Mouse (Mus musculus) forebrain, embryonic 12.5 days (tissue): ENCODE measurements at regions not wholly inside any gene's neighbourhood (a gene's known extent, or its start where the extent isn't known, plus 50 kb on each side); places are given as distances from the start of the nearest gene placed in this dataset.

Experiments
- ATAC-seq: fragments of 200-750 bp; cut with Nextera tagmentation; 2 replicates; pipeline ENCODE4 v1.8.0; 2017; ENCODE audit warnings: moderate TSS enrichment; ENCODE audit not compliant: low FRiP score
- H3K27ac ChIP-seq: fragments of 300-500 bp; sonication (generic); 2 replicates; pipeline ENCODE4 v1.5.1; 2016; ENCODE audit warnings: mild to moderate bottlenecking
- H3K27me3 ChIP-seq: fragments of 300-500 bp; sonication (generic); 2 replicates; pipeline ENCODE4 v1.6.1; 2016; ENCODE audit warnings: mild to moderate bottlenecking
- H3K36me3 ChIP-seq: fragments of 300-500 bp; sonication (generic); replicated peaks from 2 replicates; pipeline ENCODE4 v1.6.1; 2016; ENCODE audit warnings: mild to moderate bottlenecking
- H3K4me1 ChIP-seq: fragments of 300-500 bp; sonication (generic); 2 replicates; pipeline ENCODE4 v1.6.1; 2016
- H3K4me2 ChIP-seq: fragments of 300-500 bp; sonication (generic); 2 replicates; pipeline ENCODE4 v1.6.1; 2016; ENCODE audit warnings: mild to moderate bottlenecking, moderate library complexity
- H3K4me3 ChIP-seq: fragments of 300-500 bp; sonication (generic); replicated peaks from 2 replicates; pipeline ENCODE4 v1.5.1; 2016; ENCODE audit warnings: mild to moderate bottlenecking
- H3K9ac ChIP-seq: fragments of 300-500 bp; sonication (generic); 2 replicates; pipeline ENCODE4 v1.6.1; 2016; ENCODE audit warnings: mild to moderate bottlenecking
- H3K9me3 ChIP-seq: fragments of 300-500 bp; sonication (generic); 2 replicates; pipeline ENCODE4 v1.6.1; 2016
- WGBS: fragments of 180-500 bp; shearing (Covaris S2); methylation state at CpG from one replicate; pipeline ENCODE4 v1.1.7; 2016; 5-methylcytosine and 5-hydroxymethylcytosine counted together

- no peak for ATAC-seq
- H3K4me3 ChIP-seq: no peak overlapping the region
- WGBS: 91% methylated on average over 4 of the region's 4 CpGs
Observed at GRCm38 (mm10) chr8:8054224-8054916, 606.7 kb downstream of the Efnb2 start.

GRCm38 (mm10) chr8:8051186-8051585, 609.9 kb downstream of the Efnb2 start:
- H3K4me3 ChIP-seq: no peak overlapping the region
- peaks cover 7% of the 10 kb centered on the region; the same call in 1 of the 2 replicates for H3K4me1 ChIP-seq
- H3K4me2 ChIP-seq: no peak overlapping the region
- no peaks in the 10 kb centered on the region for H3K27me3 ChIP-seq
- no peaks in the 10 kb centered on the region for H3K36me3 ChIP-seq
- 27% methylated on average over 3 of the region's 3 CpGs for WGBS
- H3K9ac ChIP-seq: no peak overlapping the region
- H3K27ac ChIP-seq: no peak overlapping the region
- no peaks in the 10 kb centered on the region for H3K9me3 ChIP-seq
- no peak for ATAC-seq

More at GRCm38 (mm10) chr8:8054224-8054916, 606.7 kb downstream of the Efnb2 start:
- Histone ChIP-seq H3K4me2 (no peak overlapping the region), H3K27ac (no peak overlapping the region), H3K36me3 (no peaks in the 10 kb centered on the region), H3K27me3 (no peaks in the 10 kb centered on the region), H3K9ac (no peak overlapping the region), H3K4me1 (peaks cover 7% of the 10 kb centered on the region; the same call in 1 of the 2 replicates), H3K9me3 (no peaks in the 10 kb centered on the region)

GRCm38 (mm10) chr8:8050778-8051177, 610.3 kb downstream of the Efnb2 start:
- Histone ChIP-seq H3K9me3 (no peaks in the 10 kb centered on the region), H3K4me3 (no peak overlapping the region)

GRCm38 (mm10) chr8:8044926-8045325, 616.1 kb downstream of the Efnb2 start:
- no peaks in the 10 kb centered on the region for H3K9me3 ChIP-seq
- no peaks in the 10 kb centered on the region for H3K27me3 ChIP-seq
- no peak overlapping the region for H3K4me3 ChIP-seq
- no peaks in the 10 kb centered on the region for H3K36me3 ChIP-seq
- H3K4me1 ChIP-seq: 0 out of 2 replicates have a peak, but pooled peaks cover 5% of the 10 kb centered on the region
- H3K9ac ChIP-seq: no peak overlapping the region
- 6% methylated on average over 1 of the region's 1 CpGs for WGBS
- H3K4me2 ChIP-seq: no peak overlapping the region
- H3K27ac ChIP-seq: no peak overlapping the region
- ATAC-seq: 0 out of 2 replicates have a peak, but pooled peaks have one; percentile 53

More at GRCm38 (mm10) chr8:8050778-8051177, 610.3 kb downstream of the Efnb2 start:
- no peak overlapping the region for H3K4me2 ChIP-seq
- no peak overlapping the region for H3K27ac ChIP-seq
- H3K36me3 ChIP-seq: no peaks in the 10 kb centered on the region
- peaks cover 7% of the 10 kb centered on the region; the same call in 1 of the 2 replicates for H3K4me1 ChIP-seq
- H3K27me3 ChIP-seq: no peaks in the 10 kb centered on the region
- WGBS: 50% methylated on average over 3 of the region's 3 CpGs
- no peak for ATAC-seq
- H3K9ac ChIP-seq: no peak overlapping the region

- no peaks in the 10 kb centered on the region for H3K9me3 ChIP-seq
- H3K4me3 ChIP-seq: no peak overlapping the region
- H3K9ac ChIP-seq: no peak overlapping the region
- H3K4me2 ChIP-seq: no peak overlapping the region
- 77% methylated on average over 2 of the region's 2 CpGs for WGBS
- no peak overlapping the region for H3K27ac ChIP-seq
- H3K27me3 ChIP-seq: no peaks in the 10 kb centered on the region
- no peak for ATAC-seq
- H3K36me3 ChIP-seq: no peaks in the 10 kb centered on the region
- H3K4me1 ChIP-seq: 0 out of 2 replicates have a peak, but pooled peaks cover 5% of the 10 kb centered on the region
Observed at GRCm38 (mm10) chr8:8044296-8044695, 616.7 kb downstream of the Efnb2 start.

GRCm38 (mm10) chr8:8037929-8038328, 623.1 kb downstream of the Efnb2 start:
- no peaks in the 10 kb centered on the region for H3K36me3 ChIP-seq
- H3K9me3 ChIP-seq: no peaks in the 10 kb centered on the region
- 48% methylated on average over 1 of the region's 1 CpGs for WGBS
- H3K9ac ChIP-seq: no peak overlapping the region
- no peak overlapping the region for H3K4me2 ChIP-seq
- H3K27ac ChIP-seq: no peak overlapping the region
- no peak overlapping the region for H3K4me3 ChIP-seq
- H3K27me3 ChIP-seq: no peaks in the 10 kb centered on the region
- ATAC-seq: no peak
- H3K4me1 ChIP-seq: no peaks in the 10 kb centered on the region

- no peak for ATAC-seq
- Histone ChIP-seq H3K27ac (no peak overlapping the region), H3K36me3 (no peaks in the 10 kb centered on the region), H3K9ac (no peak overlapping the region), H3K9me3 (no peaks in the 10 kb centered on the region), H3K4me1 (no peaks in the 10 kb centered on the region), H3K4me2 (no peak overlapping the region), H3K27me3 (no peaks in the 10 kb centered on the region), H3K4me3 (no peak overlapping the region)
- WGBS: 42% methylated on average over 4 of the region's 4 CpGs
Observed at GRCm38 (mm10) chr8:8011151-8011550, 649.9 kb downstream of the Efnb2 start.

- no peak overlapping the region for H3K9ac ChIP-seq
- 58% methylated on average over 2 of the region's 2 CpGs for WGBS
- H3K4me1 ChIP-seq: no peaks in the 10 kb centered on the region
- ATAC-seq: no peak
- no peaks in the 10 kb centered on the region for H3K36me3 ChIP-seq
- H3K9me3 ChIP-seq: no peaks in the 10 kb centered on the region
- H3K27ac ChIP-seq: no peak overlapping the region
- no peak overlapping the region for H3K4me3 ChIP-seq
- H3K27me3 ChIP-seq: no peaks in the 10 kb centered on the region
- H3K4me2 ChIP-seq: no peak overlapping the region
Observed at GRCm38 (mm10) chr8:7994905-7995304, 666.1 kb downstream of the Efnb2 start.

GRCm38 (mm10) chr8:7988820-7989219, 672.2 kb downstream of the Efnb2 start:
- H3K4me3 ChIP-seq: no peak overlapping the region

GRCm38 (mm10) chr8:7977020-7977419, 684.0 kb downstream of the Efnb2 start:
- Histone ChIP-seq H3K36me3 (no peaks in the 10 kb centered on the region), H3K4me1 (no peaks in the 10 kb centered on the region), H3K27ac (no peak overlapping the region), H3K9ac (no peak overlapping the region), H3K4me2 (no peak overlapping the region), H3K27me3 (no peaks in the 10 kb centered on the region), H3K9me3 (no peaks in the 10 kb centered on the region), H3K4me3 (no peak overlapping the region)
- ATAC-seq: no peak
- 84% methylated on average over 6 of the region's 6 CpGs for WGBS

More at GRCm38 (mm10) chr8:7988820-7989219, 672.2 kb downstream of the Efnb2 start:
- Histone ChIP-seq H3K4me2 (no peak overlapping the region), H3K4me1 (no peaks in the 10 kb centered on the region), H3K36me3 (no peaks in the 10 kb centered on the region), H3K9ac (no peak overlapping the region), H3K9me3 (no peaks in the 10 kb centered on the region), H3K27me3 (no peaks in the 10 kb centered on the region), H3K27ac (no peak overlapping the region)
- no peak for ATAC-seq
- WGBS: 74% methylated on average over 3 of the region's 3 CpGs

GRCm38 (mm10) chr8:7973791-7974190, 687.3 kb downstream of the Efnb2 start:
- H3K4me1 ChIP-seq: no peaks in the 10 kb centered on the region
- no peaks in the 10 kb centered on the region for H3K27me3 ChIP-seq
- no peak for ATAC-seq
- H3K27ac ChIP-seq: no peak overlapping the region
- no peak overlapping the region for H3K4me3 ChIP-seq
- H3K36me3 ChIP-seq: no peaks in the 10 kb centered on the region
- 85% methylated on average over 4 of the region's 4 CpGs for WGBS
- no peaks in the 10 kb centered on the region for H3K9me3 ChIP-seq
- H3K9ac ChIP-seq: no peak overlapping the region
- H3K4me2 ChIP-seq: no peak overlapping the region

- no peaks in the 10 kb centered on the region for H3K36me3 ChIP-seq
- no peak overlapping the region for H3K4me3 ChIP-seq
- no peak overlapping the region for H3K4me2 ChIP-seq
- no peaks in the 10 kb centered on the region for H3K27me3 ChIP-seq
- no peak overlapping the region for H3K27ac ChIP-seq
- H3K9ac ChIP-seq: no peak overlapping the region
- WGBS: 54% methylated on average over 2 of the region's 2 CpGs
- no peak for ATAC-seq
- no peaks in the 10 kb centered on the region for H3K9me3 ChIP-seq
- no peaks in the 10 kb centered on the region for H3K4me1 ChIP-seq
Observed at GRCm38 (mm10) chr8:7964276-7964675, 696.8 kb downstream of the Efnb2 start.

- H3K4me2 ChIP-seq: no peak overlapping the region
- no peak for ATAC-seq
- H3K9ac ChIP-seq: no peak overlapping the region
- H3K4me1 ChIP-seq: no peaks in the 10 kb centered on the region
- no peak overlapping the region for H3K27ac ChIP-seq
- H3K27me3 ChIP-seq: no peaks in the 10 kb centered on the region
- no peak overlapping the region for H3K4me3 ChIP-seq
- no peaks in the 10 kb centered on the region for H3K9me3 ChIP-seq
- H3K36me3 ChIP-seq: no peaks in the 10 kb centered on the region
Observed at GRCm38 (mm10) chr8:7956745-7957144, 704.3 kb downstream of the Efnb2 start.
